Mouse (Mus musculus) ES-Bruce4 (cell line): Measurements from ENCODE around the gene Dzank1. TPM values are rescaled to one million over a fixed set of nuclear protein-coding genes. Genes with fewer than 3 reads are reported as not detected.
A peak's percentile ranks its signal among the peaks of the same experiment; 100 is the strongest.

Experiments used
- H3K27ac ChIP-seq: 2 replicates; pipeline ENCODE4 v1.5.1; 2012; ENCODE audit warnings: low read length, inconsistent platforms; ENCODE audit not compliant: insufficient read depth
- H3K27me3 ChIP-seq: 2 replicates; pipeline ENCODE4 v1.6.1; 2012; ENCODE audit warnings: mild to moderate bottlenecking, low read length, inconsistent platforms; ENCODE audit not compliant: control insufficient read depth, poor library complexity, insufficient read depth, severe bottlenecking
- H3K36me3 ChIP-seq: 2 replicates; pipeline ENCODE4 v1.6.1; 2012; ENCODE audit warnings: inconsistent platforms, mild to moderate bottlenecking, low read length, moderate library complexity; ENCODE audit not compliant: control insufficient read depth, poor library complexity, insufficient read depth, severe bottlenecking
- H3K4me1 ChIP-seq: one replicate; pipeline ENCODE4 v1.8.1; 2011; ENCODE audit warnings: low read length; ENCODE audit not compliant: control insufficient read depth, insufficient read depth
- H3K4me3 ChIP-seq: 2 replicates; pipeline ENCODE4 v1.5.1; 2011; ENCODE audit warnings: low read depth, mild to moderate bottlenecking, low read length
- H3K9ac ChIP-seq: 2 replicates; pipeline ENCODE4 v1.6.1; 2012; ENCODE audit warnings: low read depth, mild to moderate bottlenecking, inconsistent platforms; ENCODE audit not compliant: poor library complexity, severe bottlenecking
- H3K9me3 ChIP-seq: replicated peaks from 2 replicates; pipeline ENCODE4 v1.6.1; 2012; ENCODE audit warnings: mild to moderate bottlenecking, low read length, inconsistent platforms; ENCODE audit not compliant: control insufficient read depth, poor library complexity, insufficient read depth, severe bottlenecking
- CTCF ChIP-seq: IDR thresholded peaks from one replicate; pipeline ENCODE4 v1.8.1; 2011; ENCODE audit warnings: low read depth, low read length
- EP300 ChIP-seq: IDR thresholded peaks from 2 replicates; pipeline ENCODE4 v1.6.1; 2011; ENCODE audit warnings: low read depth, low read length; ENCODE audit not compliant: insufficient read depth
- POLR2A ChIP-seq: IDR thresholded peaks from one replicate; pipeline ENCODE4 v1.8.1; 2011; ENCODE audit warnings: low read length; ENCODE audit not compliant: insufficient read depth
- polyA plus RNA-seq: library from polyadenylated mRNA; stranded (reverse); fragments of >200 nt; gene quantifications from 2 replicates; pipeline ENCODE4 v1.2.4, GENCODE M21; 2011; ENCODE audit warnings: low read depth; ENCODE audit not compliant: missing spikeins, insufficient read depth, insufficient read length

The Dzank1 gene
- polyA plus RNA-seq, 1 experiment = 0.96 TPM

- H3K4me3 ChIP-seq = no peak overlapping the region
- H3K9ac ChIP-seq = no peak overlapping the region
- no peak overlapping the region for H3K27ac ChIP-seq
- H3K27me3 ChIP-seq = no peaks in the 10 kb centered on the region
- no peaks in the 10 kb centered on the region for H3K9me3 ChIP-seq
- no peaks in the 10 kb centered on the region for H3K36me3 ChIP-seq
- TF ChIP-seq POLR2A (no peak), EP300 (no peak), CTCF (no peak)
- no peaks in the 10 kb centered on the region for H3K4me1 ChIP-seq
Observed at GRCm38 (mm10) chr2:144487476-144487875, 39.7 kb downstream of the Dzank1 start.

DNA sequence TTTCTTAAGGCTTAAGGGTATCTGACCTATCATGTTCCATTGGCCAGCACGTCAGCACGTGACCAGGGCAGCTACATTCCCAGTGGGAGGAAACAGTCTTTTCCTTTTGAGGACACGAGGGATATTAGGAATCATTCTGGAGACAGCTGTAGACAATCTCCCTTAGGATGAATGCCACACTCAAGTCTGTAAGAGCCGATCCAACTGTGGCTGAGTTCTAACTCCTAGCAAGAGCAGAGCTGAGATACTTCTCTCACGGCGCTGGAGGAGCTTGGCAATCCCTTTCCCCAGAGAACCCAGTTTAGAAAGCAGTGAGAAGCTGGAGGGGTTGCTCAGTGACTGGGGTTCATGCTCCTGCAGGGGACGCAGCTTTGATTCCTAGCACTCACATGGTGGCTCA is 41.8 kb downstream of the Dzank1 start:
- TF ChIP-seq CTCF = no peak
- TF ChIP-seq POLR2A = no peak
- no peak for TF ChIP-seq EP300
- Histone ChIP-seq H3K4me1 (no peaks in the 10 kb centered on the region), H3K36me3 (no peaks in the 10 kb centered on the region)

GRCm38 (mm10) chr2:144484084-144484483 is 43.1 kb downstream of the Dzank1 start:
- no peak for TF ChIP-seq POLR2A
- TF ChIP-seq CTCF = no peak
- no peak for TF ChIP-seq EP300
- Histone ChIP-seq H3K4me1 (no peaks in the 10 kb centered on the region), H3K27me3 (no peaks in the 10 kb centered on the region), H3K4me3 (no peak overlapping the region), H3K9me3 (no peaks in the 10 kb centered on the region), H3K27ac (no peak overlapping the region), H3K36me3 (no peaks in the 10 kb centered on the region), H3K9ac (no peak overlapping the region)

More for the DNA sequence above, 41.8 kb downstream of the Dzank1 start:
- Histone ChIP-seq H3K9me3 (no peaks in the 10 kb centered on the region), H3K9ac (no peak overlapping the region), H3K27me3 (no peaks in the 10 kb centered on the region), H3K4me3 (no peak overlapping the region), H3K27ac (no peak overlapping the region)

GRCm38 (mm10) chr2:144479421-144479820 is 47.8 kb downstream of the Dzank1 start:
- Histone ChIP-seq H3K4me3 (no peak overlapping the region), H3K27me3 (no peaks in the 10 kb centered on the region), H3K36me3 (no peaks in the 10 kb centered on the region), H3K27ac (no peak overlapping the region), H3K9ac (no peak overlapping the region), H3K9me3 (no peaks in the 10 kb centered on the region), H3K4me1 (no peaks in the 10 kb centered on the region)
- TF ChIP-seq EP300 = no peak
- TF ChIP-seq POLR2A = no peak
- no peak for TF ChIP-seq CTCF

DNA sequence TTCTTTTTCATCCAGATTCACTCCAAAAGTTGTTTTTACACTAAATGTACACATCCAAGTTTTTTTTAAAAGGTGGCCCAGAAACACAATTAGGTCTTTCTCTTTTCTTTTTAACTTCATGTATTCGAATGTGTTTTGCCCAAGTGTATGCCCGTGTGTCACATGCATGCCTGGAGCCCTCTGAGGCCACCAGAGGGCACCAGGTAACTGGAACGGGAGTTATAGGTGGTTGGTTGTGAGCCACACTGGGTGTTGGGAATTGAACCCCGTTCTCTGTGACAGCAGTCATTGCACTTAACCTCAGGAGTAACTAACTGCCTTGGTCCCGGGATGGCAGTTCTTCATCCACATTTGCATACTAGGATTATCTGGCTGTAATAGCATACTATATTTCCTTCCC is 60.0 kb downstream of the Dzank1 start:
- Histone ChIP-seq H3K4me1 (no peaks in the 10 kb centered on the region), H3K4me3 (no peak overlapping the region), H3K36me3 (no peaks in the 10 kb centered on the region), H3K9me3 (no peaks in the 10 kb centered on the region), H3K27me3 (no peaks in the 10 kb centered on the region), H3K27ac (no peak overlapping the region), H3K9ac (no peak overlapping the region)
- TF ChIP-seq POLR2A = no peak
- no peak for TF ChIP-seq EP300
- TF ChIP-seq CTCF = peak; percentile 74

GRCm38 (mm10) chr2:144465876-144466575 is 61.2 kb downstream of the Dzank1 start:
- Histone ChIP-seq H3K9me3 (no peaks in the 10 kb centered on the region), H3K4me3 (no peak overlapping the region), H3K4me1 (no peaks in the 10 kb centered on the region), H3K27me3 (no peaks in the 10 kb centered on the region), H3K27ac (no peak overlapping the region), H3K36me3 (no peaks in the 10 kb centered on the region), H3K9ac (no peak overlapping the region)
- TF ChIP-seq EP300 = no peak
- TF ChIP-seq CTCF = no peak
- no peak for TF ChIP-seq POLR2A
